Mouse (Mus musculus) midbrain, embryonic 16.5 days (tissue): ENCODE data around the gene Klk6. TPM values are rescaled to one million over a fixed set of nuclear protein-coding genes. Genes with fewer than 3 reads are reported as not detected.

Experiments used
- ATAC-seq: fragments of 200-750 bp; cut with Nextera tagmentation; 2 replicates; pipeline ENCODE4 v1.8.0; 2017; ENCODE audit warnings: moderate TSS enrichment
- H3K27ac ChIP-seq: fragments of 300-500 bp; sonication (generic); 2 replicates; pipeline ENCODE4 v1.5.1; 2014; ENCODE audit warnings: mild to moderate bottlenecking, low read length, mixed read lengths
- H3K27me3 ChIP-seq: fragments of 300-500 bp; sonication (generic); 2 replicates; pipeline ENCODE4 v1.6.1; 2014; ENCODE audit warnings: low read depth, low read length, mixed read lengths; ENCODE audit not compliant: control insufficient read depth, insufficient read depth
- H3K36me3 ChIP-seq: fragments of 300-500 bp; sonication (generic); 2 replicates; pipeline ENCODE4 v1.6.1; 2014; ENCODE audit warnings: mild to moderate bottlenecking, low read length, moderate library complexity, mixed read lengths; ENCODE audit not compliant: control insufficient read depth, insufficient read depth
- H3K4me1 ChIP-seq: fragments of 300-500 bp; sonication (generic); 2 replicates; pipeline ENCODE4 v1.6.1; 2014; ENCODE audit warnings: mild to moderate bottlenecking, low read length, mixed read lengths; ENCODE audit not compliant: control insufficient read depth, insufficient read depth
- H3K4me2 ChIP-seq: fragments of 300-500 bp; sonication (generic); 2 replicates; pipeline ENCODE4 v1.6.1; 2014; ENCODE audit warnings: mild to moderate bottlenecking, low read length, mixed read lengths
- H3K4me3 ChIP-seq: fragments of 300-500 bp; sonication (generic); 2 replicates; pipeline ENCODE4 v1.5.1; 2014; ENCODE audit warnings: low read depth, mild to moderate bottlenecking, low read length, moderate library complexity, mixed read lengths
- H3K9ac ChIP-seq: fragments of 300-500 bp; sonication (generic); 2 replicates; pipeline ENCODE4 v1.6.1; 2014; ENCODE audit warnings: low read depth, low read length, mixed read lengths
- H3K9me3 ChIP-seq: fragments of 300-500 bp; sonication (generic); replicated peaks from 2 replicates; pipeline ENCODE4 v1.6.1; 2014; ENCODE audit warnings: mild to moderate bottlenecking, low read length, mixed read lengths; ENCODE audit not compliant: control insufficient read depth, poor library complexity, severe bottlenecking
- WGBS: fragments of 180-500 bp; shearing (Covaris S2); extraction: QIAGEN DNeasy Blood & Tissue Kit; methylation state at CpG from one replicate; pipeline ENCODE4 v1.1.7; 2014; 5-methylcytosine and 5-hydroxymethylcytosine counted together
- polyA plus RNA-seq: library from polyadenylated mRNA; unstranded; fragments of >200 nt; fragmentation: Nextera tagmentation; extraction: Ambion mirVana; gene quantifications from 2 replicates; pipeline ENCODE4 v1.2.1, GENCODE M21; 2015

The Klk6 gene
- polyA plus RNA-seq, 1 experiment from 2014 or later = not detected

DNA sequence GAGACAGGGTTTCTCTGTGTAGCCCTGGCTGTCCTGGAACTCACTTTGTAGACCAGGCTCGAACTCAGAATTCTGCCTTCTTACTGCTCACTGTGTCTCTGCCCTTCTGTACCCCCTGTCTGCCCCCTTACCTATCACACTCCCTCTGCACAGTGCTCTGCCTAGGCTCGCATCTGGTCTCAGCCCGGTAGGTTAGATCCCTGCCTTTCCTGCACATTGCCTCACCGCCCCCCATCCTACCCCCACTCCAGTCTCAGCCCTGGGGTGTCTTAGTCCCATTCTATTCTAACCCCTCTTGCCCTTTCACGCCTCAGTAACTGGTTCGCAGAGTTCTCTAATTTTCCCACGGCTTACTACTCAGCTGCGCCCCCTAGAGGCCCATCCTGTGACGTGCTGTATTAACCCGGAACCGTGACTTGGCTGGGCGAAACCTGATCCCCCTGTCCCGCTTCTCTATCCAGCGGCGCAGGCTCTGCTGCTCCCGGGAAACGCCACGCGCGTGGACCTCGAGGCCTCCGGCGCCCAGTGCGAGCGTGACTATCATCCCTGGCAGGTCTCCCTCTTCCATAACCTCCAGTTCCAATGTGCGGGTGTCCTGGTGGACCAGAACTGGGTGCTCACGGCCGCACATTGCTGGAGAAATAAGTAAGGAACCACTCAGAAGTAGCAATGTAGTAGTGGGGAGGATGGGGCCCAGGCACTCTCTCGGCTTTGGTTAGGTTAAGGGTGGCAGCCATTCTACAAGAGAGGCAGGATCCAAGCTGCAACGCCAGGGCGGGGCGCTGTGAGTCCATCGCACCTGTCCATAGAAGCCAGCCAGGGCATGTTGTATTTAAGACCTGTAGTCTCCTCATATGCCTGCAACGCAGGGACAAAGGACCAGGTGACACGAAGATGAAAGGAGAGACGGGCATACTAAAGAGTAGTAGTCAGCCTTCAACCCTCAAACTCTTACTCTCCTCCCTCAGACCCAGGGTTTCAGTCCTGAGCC lies 41.7 kb upstream of the Klk6 start:
- Histone ChIP-seq H3K4me1 (peaks cover 6% of the 10 kb centered on the region), H3K9ac (peak overlapping the region; percentile 56; the same call in 1 of the 2 replicates), H3K36me3 (no peaks in the 10 kb centered on the region), H3K9me3 (no peaks in the 10 kb centered on the region), H3K4me3 (peak overlapping the region; percentile 33), H3K27me3 (peaks cover 6% of the 10 kb centered on the region), H3K4me2 (peak overlapping the region; percentile 75), H3K27ac (no peak overlapping the region)
- WGBS = 7% methylated on average over 36 of the region's 36 CpGs
- peak; percentile 69 for ATAC-seq

DNA sequence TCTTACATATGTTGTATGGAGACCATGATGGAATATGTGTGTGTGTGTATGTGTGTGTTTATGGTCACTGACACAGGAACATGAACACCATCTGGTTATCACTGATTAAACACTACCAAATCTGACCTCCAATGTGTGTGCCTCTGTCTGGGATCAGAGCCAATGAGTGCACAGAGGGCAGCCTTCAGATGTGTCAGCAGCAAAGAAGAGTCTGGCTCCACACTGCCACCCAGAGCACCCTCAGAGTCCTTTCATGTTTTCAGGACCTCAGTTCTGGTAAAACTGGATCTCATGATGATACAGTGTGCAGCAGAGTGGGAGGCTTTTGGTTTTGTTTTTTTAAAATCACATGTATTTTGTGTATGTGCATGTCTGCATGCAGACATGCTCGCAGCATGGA lies 39.0 kb upstream of the Klk6 start:
- H3K27me3 ChIP-seq = peaks cover 6% of the 10 kb centered on the region
- 91% methylated on average over 1 of the region's 1 CpGs for WGBS
- H3K36me3 ChIP-seq = no peaks in the 10 kb centered on the region
- peaks cover 6% of the 10 kb centered on the region for H3K4me1 ChIP-seq
- no peak overlapping the region for H3K9ac ChIP-seq
- no peak for ATAC-seq
- H3K4me3 ChIP-seq = no peak overlapping the region
- no peak overlapping the region for H3K27ac ChIP-seq
- no peak overlapping the region for H3K4me2 ChIP-seq
- no peaks in the 10 kb centered on the region for H3K9me3 ChIP-seq

DNA sequence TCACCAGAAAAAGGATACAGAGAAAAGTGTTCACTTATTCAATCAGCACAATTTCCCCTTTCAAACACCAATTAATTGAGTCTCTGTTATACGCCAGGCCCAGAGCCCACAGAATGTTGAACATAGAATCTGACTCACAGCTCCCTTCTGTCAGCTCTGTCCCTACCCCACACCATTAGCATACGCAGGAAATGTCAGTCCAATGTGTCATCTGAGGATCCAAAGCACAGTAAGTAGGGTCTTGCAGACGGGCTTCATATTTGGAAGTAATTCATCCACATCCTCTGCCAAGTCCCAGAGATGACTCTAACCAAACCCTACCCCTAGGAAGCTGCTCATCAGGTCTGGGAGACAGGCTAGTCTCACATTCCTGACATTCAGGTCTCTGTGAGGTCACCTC lies 36.2 kb upstream of the Klk6 start:
- H3K4me3 ChIP-seq = no peak overlapping the region
- ATAC-seq = no peak
- 78% methylated on average over 3 of the region's 3 CpGs for WGBS
- peaks cover 5% of the 10 kb centered on the region for H3K27me3 ChIP-seq
- no peak overlapping the region for H3K9ac ChIP-seq
- H3K36me3 ChIP-seq = no peaks in the 10 kb centered on the region
- no peaks in the 10 kb centered on the region for H3K9me3 ChIP-seq
- no peak overlapping the region for H3K27ac ChIP-seq
- H3K4me1 ChIP-seq = no peaks in the 10 kb centered on the region
- H3K4me2 ChIP-seq = no peak overlapping the region

DNA sequence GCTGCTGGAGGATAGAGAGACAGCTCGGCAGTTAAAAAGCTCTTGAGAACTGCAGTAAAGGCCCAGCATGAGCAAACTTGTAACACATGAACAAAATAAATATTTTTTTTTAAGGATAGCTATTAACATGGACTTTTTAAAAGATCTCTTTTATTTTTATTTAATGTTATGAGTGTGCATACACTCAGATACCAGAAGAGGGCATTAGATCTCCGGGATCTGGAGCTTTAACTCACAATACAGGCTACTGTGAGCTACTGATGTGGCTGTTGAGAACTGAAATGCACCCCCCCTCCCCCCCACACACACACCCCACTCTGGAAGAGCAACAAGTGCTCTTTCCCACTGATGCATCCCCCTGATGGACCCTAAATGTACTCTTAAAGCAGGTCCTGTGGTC lies 35.0 kb upstream of the Klk6 start:
- Histone ChIP-seq H3K9ac (no peak overlapping the region), H3K27ac (no peak overlapping the region), H3K4me3 (no peak overlapping the region), H3K4me2 (no peak overlapping the region), H3K27me3 (no peaks in the 10 kb centered on the region; the same call in 1 of the 2 replicates), H3K4me1 (no peaks in the 10 kb centered on the region), H3K36me3 (no peaks in the 10 kb centered on the region), H3K9me3 (no peaks in the 10 kb centered on the region)
- WGBS = 76% methylated on average over 2 of the region's 2 CpGs
- ATAC-seq = no peak

DNA sequence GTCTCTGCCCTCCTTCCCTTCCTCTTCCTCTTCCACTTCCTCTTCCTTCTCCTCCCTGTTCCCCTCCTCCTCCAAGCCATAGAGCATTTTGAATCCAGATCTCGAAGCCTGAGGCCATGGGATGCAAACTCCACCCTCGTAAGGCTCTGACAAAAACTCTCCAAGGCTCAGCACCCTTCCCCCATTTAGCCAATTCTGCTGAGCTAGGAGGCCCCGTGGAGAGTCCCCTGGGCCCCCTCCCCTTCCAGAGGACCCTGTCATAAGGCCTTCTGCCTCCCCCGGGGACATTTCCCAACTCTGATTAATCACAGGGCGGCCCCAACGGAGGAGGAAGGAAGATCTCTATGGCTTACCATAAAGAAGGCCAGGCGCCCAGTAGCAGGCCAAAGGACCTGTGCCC lies 32.7 kb upstream of the Klk6 start, which contains the start of gene Klk9:
Klk9 (plus strand) TSS at position 301 of the 400 bp plus-strand sequence.
- 78% methylated on average over 7 of the region's 7 CpGs for WGBS
- Histone ChIP-seq H3K4me3 (no peak within 1 kb of the TSS), H3K27ac (no peak within 1 kb of the TSS), H3K4me1 (peaks cover 7% of the 10 kb centered on the region; the same call in 1 of the 2 replicates), H3K36me3 (no peaks in the 10 kb centered on the region), H3K27me3 (peaks cover 10% of the 10 kb centered on the region), H3K9me3 (no peaks in the 10 kb centered on the region), H3K9ac (no peak within 1 kb of the TSS), H3K4me2 (no peak within 1 kb of the TSS)
- ATAC-seq = no peak

DNA sequence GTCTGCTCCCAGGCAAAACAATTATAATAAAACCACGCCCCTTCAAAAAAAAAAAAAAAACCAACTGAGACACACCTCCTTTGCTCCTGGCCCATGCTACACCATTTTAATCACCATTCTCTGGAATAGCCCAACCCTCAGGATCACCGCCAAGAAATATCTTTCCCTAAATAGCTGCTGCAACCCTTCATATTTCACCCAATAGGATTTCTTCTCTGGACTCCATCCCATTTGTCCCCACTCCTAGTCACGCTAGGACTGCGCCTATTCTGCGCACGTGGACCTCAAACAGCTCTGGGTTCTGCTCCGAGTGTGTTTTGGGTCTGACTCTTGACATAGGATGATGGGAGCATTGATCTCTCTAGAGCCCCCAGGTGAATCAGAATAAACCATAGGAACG lies 27.9 kb upstream of the Klk6 start:
- ATAC-seq = peak; percentile 52; the same call in 1 of the 2 replicates
- peaks cover 12% of the 10 kb centered on the region for H3K27me3 ChIP-seq
- H3K4me2 ChIP-seq = peak overlapping the region; percentile 85
- H3K27ac ChIP-seq = no peak overlapping the region
- peak overlapping the region; percentile 67 for H3K9ac ChIP-seq
- no peaks in the 10 kb centered on the region for H3K9me3 ChIP-seq
- 15% methylated on average over 8 of the region's 8 CpGs for WGBS
- peaks cover 9% of the 10 kb centered on the region; the same call in 1 of the 2 replicates for H3K4me1 ChIP-seq
- H3K36me3 ChIP-seq = no peaks in the 10 kb centered on the region
- H3K4me3 ChIP-seq = peak overlapping the region; percentile 55

DNA sequence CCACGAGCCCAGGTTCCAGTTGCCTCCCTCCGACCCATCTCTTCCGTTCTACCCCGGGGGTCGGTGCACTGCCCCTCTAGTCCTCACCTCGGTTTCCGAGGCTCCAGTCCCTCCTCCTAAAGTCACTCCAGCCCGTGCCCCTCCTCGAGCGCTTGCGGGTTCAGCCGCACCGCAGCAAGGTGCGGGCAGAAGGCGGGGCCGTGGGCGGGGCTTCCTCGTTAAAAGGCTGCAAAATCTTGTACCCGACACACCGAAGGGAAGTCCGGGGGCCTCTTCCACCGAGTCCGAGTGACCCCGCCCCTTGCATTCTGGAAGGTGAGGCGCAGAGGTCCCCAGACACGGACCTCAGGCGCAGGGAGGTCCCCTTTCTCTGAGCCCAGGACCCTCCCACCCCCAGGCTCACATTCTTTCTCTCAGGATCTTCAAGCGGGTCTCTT lies 26.9 kb upstream of the Klk6 start, which contains the start of gene Klk8:
Klk8 (plus strand) TSS at position 245 of the 437 bp plus-strand sequence.
- under 1% methylated on average over 28 of the region's 28 CpGs for WGBS
- H3K4me1 ChIP-seq = peaks cover 9% of the 10 kb centered on the region; the same call in 1 of the 2 replicates
- peak within 1 kb of the TSS; percentile 67 for H3K9ac ChIP-seq
- no peaks in the 10 kb centered on the region for H3K9me3 ChIP-seq
- ATAC-seq = peak; percentile 71
- no peaks in the 10 kb centered on the region for H3K36me3 ChIP-seq
- H3K27ac ChIP-seq = no peak within 1 kb of the TSS
- H3K27me3 ChIP-seq = peaks cover 12% of the 10 kb centered on the region
- peak within 1 kb of the TSS; percentile 85 for H3K4me2 ChIP-seq
- peak within 1 kb of the TSS; percentile 55 for H3K4me3 ChIP-seq

DNA sequence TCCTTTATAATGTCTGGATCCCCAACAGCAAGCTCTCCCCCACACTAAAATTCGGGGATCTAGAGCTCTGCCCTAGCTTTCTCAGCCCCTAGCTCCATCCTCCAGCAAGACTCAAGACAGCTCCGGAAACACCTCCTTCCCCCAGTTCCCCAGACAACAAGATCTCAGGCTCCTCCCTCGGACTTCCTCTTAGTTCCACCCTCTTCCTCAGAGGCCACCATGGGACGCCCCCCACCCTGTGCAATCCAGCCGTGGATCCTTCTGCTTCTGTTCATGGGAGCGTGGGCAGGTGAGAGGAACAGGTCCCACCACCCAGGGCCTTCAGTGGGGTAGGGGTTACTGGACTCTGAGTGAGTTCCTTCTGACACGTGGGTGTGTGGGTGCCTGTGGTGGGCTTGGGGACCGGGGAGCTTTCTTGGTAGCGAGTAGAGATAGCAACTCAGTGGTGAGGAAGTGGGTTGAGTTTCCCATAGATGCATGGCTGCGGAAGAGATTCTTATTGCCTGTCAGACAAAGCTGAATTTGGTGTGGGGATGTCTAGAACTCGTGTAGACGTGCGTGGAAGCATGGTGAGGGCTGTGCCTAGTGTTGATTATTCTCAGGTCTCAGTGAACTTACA lies 26.3 kb upstream of the Klk6 start:
- Histone ChIP-seq H3K9ac (peak overlapping the region; percentile 67), H3K36me3 (no peaks in the 10 kb centered on the region), H3K4me2 (peak overlapping the region; percentile 85), H3K9me3 (no peaks in the 10 kb centered on the region), H3K27me3 (peaks cover 12% of the 10 kb centered on the region), H3K27ac (no peak overlapping the region), H3K4me3 (peak overlapping the region; percentile 55), H3K4me1 (peaks cover 9% of the 10 kb centered on the region; the same call in 1 of the 2 replicates)
- peak; percentile 57 for ATAC-seq
- 39% methylated on average over 13 of the region's 13 CpGs for WGBS
